Mouse (Mus musculus): Measurements from ENCODE around the gene Gm10643. TPM values are rescaled to one million over a fixed set of nuclear protein-coding genes. Genes with fewer than 3 reads are reported as not detected.
A peak's percentile ranks its signal among the peaks of the same experiment; 100 is the strongest.

Gene Gm10643
- 1 to 10 TPM; 3.4 to 7.1 (median 5.4) TPM for total RNA-seq (2022)

DNA sequence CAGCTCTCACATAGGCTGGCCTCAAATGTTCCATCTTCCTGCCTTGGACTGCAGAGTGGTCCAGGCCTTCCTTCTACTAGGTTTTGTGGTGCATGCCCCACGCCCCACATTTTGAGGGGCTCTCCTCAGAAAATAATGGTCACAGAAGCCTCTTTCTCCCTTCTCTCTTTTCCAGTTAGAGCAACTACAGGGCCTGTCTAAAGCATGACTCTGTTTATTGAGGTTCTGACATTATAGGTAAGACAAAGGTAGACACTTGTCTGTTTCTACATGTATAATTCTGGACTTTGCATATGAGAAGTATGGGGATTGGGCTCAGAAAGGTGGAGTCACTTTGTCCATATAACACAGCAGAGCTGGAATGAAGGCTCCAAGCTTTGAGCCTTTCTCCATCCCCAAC lies at the start of gene Gm10643:
Gene Gm10643, minus strand, starts transcription at position 101 of the 400 bp plus-strand sequence.
- DNase-seq (ENCODE audit: low spot score in 2 of 2) = no peak

DNA sequence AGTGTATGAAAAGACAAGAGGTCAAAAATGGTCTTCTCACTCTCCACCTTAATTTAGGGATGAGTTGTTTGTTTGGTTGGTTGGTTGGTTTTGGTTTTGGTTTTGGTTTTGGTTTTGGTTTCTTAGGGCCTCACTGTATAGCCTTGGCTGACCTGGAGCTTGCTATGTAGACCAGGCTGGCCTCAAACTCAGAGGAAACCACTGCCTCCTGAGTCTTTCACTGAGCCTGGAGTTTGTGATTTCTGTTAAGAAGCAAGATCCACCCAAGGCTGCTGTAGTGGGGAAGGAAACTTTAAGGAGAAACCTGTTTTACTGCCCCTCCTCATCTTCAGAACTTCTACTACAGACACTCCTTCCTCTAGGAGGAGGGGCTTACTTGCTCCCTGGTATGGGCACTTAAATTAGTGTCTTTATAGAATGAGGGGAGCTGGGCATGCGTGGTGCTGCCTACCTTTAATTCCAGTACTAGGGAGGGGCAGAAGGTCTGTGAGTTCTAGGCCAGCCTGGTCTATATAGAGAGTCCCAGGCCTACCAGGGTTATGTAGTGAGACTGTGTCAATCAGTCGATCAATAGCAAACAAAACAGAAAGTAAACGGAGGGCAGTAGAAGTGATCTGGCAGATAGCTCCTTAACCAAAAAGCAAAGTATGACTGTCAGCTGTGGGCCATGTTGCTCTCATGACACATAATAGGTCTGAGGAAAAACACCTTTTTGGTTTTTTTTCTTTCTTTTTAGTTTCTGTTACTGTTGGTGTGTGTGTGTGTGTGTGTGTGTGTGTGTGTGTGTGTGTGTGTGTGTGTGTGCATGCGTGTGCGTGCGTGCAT lies 41.5 kb upstream of the Gm10643 start:
- DNase-seq (ENCODE audit: low spot score in 2 of 2) = no peak

DNA sequence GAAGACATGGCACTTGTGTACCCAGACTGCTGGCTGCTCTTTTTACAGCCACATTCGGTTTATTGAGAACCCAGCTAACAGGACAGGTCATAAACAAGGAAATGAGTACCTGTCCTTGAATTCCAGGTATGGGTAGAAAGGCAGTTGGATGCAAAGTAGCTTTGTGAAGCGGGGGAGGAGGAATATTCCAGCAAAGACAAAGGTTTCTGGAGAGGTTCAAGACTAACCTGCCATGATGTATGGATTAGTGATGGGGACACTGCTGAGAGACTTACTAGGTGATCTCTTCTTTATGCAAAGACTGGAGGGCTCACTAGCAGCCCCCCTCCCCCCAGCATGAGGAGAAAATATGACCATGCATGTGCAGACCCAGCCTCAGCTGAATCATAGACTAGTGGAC lies 40.7 kb upstream of the Gm10643 start:
- no peak for DNase-seq (ENCODE audit: low spot score in 2 of 2)

DNA sequence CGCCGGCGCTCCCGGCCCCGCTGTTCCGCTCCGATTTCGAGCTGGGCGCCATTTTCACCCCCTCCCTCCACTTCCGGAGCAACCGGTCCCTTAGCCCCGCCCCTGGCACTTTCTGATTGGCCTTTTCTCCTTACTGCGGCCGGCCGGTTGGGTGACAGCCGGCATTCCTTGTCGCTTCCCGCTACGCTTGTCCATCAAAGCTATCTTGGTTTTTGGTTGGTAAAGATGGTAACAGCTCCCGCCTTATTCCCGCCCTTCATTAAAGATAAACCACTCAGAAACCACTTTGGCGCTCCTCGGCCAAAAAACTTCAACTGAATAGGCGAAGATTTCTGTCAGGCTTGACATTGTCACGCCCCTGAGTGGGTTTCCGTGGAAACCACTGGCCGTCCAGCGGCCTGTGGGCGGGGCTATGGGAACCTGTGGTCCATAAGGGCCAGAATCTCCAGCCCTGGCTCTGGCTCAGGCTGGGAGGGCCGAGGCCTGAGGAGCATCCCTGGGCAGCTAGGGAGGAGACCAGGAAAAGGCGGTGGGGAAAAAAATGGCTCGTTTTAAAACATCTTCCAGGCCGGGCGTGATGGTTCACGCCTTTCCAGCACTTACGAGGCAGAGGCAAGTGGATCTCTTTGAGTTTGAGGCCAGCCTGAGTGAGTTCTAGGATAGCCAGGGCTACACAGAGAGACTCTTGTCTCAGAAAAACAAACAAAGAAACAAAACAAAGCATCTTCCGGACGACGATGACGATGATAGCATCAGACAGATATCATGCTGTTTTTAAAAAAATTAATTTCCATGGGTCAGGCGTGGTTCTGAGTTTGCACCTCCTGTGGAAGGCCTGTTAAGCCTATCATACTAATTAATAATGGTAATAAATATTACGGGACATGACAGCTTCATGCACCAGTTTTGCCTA lies 40.0 kb upstream of the Gm10643 start, which contains the start of gene Dcaf15:
Gene Dcaf15, minus strand, starts transcription at position 72 of the 913 bp plus-strand sequence.
- peak; percentile 96 to 99 for DNase-seq (ENCODE audit: low spot score in 2 of 2)

DNA sequence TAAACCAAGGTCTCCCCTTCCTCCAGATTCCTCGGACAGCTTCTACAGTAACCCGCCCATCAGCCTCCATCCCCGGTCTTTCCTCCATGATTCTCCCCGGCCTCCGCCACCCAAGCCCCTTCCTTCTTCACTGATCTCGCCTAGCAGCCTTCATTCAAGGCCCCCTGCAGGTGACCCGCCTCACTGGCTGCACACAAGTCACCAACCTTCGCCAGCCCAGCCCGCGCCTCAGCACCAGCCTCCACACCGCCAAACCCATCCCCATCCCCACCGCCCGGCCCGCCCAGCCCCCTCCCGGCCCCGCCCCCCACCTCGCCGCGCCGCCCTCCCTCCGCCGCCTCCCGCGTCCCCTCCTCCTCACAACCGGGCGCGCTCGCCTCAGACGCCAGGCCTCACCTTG lies 39.3 kb upstream of the Gm10643 start:
- no peak for DNase-seq (ENCODE audit: low spot score in 2 of 2)

DNA sequence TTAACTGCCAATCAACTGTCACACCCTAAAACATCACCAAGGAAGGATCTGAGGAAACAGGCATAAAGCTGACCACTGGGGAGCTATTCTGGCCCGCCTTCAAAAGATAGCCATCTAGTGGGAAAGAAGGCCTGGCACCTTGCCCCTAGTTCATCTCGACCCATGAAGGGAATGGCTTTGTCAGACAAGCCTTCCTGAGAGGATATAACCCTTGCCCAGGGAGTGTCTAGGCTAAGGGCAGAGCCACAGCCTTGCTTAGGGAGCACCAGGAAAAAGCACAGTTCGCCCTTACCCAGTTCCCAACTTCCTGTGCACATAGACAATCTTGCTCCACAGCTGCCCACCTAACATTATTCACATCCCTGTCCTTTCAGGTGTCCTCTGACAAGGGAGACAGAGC lies 38.7 kb upstream of the Gm10643 start:
- no peak for DNase-seq (ENCODE audit: low spot score in 2 of 2)

DNA sequence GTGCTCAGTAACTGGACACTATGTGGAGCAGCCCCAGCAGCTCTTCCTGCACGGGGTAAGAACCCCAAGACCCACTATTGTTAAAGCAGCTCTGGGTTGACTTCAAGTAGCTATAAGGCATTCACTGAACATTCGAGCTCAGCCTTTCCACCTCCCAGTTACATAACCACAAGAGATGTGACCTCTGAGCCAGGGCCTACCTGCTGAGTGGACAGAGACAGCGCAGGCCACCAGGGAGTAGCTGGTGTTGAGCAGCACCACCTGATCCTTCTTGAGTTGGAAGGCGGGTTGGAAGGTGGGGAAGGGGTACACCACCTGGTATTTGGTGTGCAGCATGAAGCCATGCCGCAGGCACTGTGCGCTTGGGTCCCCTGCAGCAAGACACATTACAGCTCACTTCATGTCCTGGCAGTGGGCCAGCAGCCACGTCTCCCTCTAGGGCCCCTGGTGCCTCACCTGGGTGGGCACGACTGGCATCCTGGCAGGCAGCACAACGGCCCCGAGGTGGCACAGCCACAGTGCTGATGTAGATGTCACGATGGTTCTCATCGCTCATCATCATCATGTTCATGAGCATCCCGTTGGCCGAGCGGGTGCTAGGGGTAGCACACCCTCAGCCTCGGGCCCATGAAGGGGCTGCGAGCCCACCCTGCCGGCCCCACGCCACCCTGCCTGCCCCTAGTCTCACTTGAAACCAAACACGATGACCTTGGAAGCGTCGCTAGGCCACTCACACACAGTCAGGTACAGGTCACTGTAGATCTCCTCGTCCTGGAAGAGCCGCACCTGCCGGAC lies 36.7 kb upstream of the Gm10643 start:
- DNase-seq (ENCODE audit: low spot score in 2 of 2) = peak in 1 of 2 experiments; percentile 5

DNA sequence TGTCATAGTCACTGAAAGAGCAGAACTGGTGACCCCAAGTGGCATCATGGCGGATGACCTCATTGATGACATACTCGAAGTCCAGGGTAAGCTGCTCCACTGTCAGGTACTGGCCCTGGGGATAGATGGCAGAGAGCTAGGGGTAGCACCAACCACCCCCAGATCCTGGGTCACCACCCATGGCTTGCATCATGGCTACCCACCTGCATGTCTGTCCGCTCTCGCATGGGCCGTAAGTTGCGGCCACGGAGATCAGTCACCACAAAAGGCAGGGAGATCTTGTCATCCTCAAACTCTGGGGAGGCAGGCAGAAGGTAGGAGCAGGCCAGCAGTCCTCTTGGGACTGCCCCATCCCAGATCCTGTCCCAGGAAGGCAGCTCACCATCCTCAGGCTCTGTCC lies 33.4 kb upstream of the Gm10643 start:
- no peak for DNase-seq (ENCODE audit: low spot score in 2 of 2)

DNA sequence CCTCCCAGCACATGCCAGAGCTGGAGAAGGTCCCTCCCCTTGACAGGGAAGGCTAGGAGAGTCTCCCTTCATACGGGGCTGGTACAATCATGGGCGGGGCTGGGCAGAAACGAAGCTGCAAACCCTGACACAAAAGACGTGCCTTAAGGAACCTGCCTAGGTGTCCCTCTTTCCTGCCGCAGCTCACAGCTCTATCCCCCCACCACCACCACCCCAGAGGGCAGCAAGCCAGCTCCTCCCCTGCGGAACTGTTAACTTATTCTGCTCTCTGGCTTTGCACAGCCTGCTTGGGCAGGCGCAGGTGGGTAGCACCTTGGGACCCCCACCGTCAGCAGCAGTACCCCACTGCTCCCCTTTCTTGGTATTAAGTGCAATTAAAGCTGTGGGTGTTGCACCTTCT lies 31.1 kb upstream of the Gm10643 start:
- no peak for DNase-seq (ENCODE audit: low spot score in 2 of 2)

DNA sequence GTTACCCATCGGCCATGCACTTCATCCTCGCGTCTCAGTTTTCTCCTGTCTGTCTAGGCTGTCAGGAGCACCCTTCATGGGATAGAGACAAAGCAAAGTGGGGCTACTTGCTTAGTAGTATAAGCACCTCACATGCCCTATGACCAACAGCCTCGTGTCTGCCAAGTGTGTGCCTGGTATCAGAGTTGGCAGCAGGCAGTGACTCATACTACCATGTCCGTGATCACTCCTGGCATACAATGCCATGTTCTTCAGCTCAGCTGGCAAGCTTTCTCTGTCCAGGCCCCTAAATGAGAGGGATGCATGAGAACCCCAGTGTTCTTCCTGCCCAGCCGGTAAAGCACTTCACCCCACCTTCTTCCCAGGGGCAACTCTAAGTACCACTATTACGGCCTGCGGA lies 25.6 kb upstream of the Gm10643 start:
- peak in 1 of 2 experiments; percentile 6 for DNase-seq (ENCODE audit: low spot score in 2 of 2)

DNA sequence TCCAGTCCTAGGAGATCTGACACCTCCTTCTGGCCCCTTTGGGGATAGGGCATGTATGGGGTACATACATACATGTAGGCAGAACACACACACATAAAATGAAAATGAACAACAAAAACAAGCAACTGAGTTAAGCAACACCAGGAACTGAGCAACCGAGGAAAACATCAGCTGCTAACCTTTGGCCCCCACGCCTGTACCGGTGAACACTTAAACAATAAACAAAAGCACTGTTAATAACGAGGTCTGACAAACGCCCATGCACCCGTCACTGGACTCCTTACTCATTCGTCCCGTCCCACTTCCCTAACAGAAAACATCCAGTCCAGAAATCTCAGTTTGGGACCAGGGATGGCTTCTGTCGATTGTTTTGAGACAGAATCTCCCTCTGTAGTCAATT lies 24.3 kb upstream of the Gm10643 start:
- DNase-seq (ENCODE audit: low spot score in 2 of 2) = no peak

DNA sequence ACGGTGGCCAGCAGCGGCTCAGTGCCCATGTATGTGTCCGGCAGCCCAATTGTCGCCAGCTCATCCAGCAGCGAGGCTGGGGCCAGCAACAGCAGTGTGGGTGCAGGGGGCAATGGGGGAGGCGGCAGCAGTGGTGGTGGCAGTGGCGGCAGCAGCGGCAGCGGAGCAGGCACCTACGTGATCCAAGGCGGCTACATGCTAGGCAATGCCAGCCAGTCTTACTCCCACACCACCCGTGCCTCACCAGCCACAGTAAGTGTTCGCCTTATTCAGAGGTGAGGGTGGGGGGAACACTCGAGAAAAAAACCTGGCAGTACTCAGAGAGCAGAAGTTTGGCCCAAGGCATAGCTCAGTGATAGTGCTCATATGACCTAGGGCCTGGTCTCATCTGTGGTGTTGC lies 22.9 kb upstream of the Gm10643 start:
- DNase-seq (ENCODE audit: low spot score in 2 of 2) = no peak

DNA sequence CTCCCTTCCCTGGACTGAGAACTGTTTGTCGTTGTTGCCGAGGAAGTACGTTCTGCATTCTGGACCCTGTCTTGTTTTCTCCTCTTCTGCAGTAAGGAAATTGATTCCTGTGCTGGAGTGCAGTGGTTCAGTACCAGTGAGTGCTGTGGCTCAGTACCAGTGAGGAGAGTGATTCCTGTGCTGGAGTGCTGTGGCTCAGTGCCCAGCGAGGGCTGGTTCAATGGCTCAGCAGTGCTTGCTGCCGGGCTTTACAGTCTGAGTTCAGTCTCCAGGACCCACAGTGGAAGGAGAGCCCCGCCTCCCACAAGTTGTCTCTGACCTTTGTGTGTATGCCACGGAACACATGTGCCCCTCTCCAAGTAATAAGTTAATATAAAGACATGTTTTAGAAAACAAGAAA lies 22.2 kb upstream of the Gm10643 start:
- DNase-seq (ENCODE audit: low spot score in 2 of 2) = no peak

DNA sequence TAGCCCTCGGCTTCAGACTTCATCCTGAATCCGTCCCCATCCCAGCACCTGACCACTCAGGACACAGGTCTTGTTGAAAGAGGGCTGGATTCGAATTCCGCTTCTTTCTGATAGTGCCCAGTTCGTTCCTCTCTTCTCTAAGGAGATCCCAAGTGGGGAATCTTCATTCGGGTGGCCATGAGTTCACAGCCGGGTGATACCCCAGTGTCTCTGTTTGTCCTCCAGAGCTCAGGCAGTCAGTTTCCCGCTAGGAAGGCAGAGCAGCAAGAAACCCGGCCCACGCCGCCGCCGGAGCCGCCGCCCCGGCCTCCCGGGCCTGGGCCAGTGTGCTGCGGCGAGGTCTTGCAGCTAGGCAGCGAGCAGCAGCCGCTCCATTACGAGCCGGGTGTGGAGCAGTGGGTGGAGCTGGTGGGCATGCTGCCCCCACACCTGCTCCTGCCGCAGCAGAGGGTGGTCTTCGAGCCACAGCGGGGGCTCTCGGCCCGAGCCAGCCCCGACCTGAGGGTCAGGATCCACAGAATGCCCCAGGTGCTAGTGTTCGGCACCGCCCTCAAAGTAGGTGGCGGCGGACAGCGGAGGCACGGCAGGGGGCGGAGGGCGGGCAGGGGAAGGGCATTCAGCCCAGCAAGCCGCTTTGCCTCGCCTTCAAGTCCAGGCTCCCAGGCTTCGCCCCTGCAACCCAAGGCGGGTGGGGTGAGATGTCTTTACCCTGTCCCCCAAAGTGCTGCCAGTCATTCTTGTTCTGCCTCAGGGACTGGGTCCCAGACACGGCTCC lies 19.6 kb upstream of the Gm10643 start:
- no peak for DNase-seq (ENCODE audit: low spot score in 2 of 2)

DNA sequence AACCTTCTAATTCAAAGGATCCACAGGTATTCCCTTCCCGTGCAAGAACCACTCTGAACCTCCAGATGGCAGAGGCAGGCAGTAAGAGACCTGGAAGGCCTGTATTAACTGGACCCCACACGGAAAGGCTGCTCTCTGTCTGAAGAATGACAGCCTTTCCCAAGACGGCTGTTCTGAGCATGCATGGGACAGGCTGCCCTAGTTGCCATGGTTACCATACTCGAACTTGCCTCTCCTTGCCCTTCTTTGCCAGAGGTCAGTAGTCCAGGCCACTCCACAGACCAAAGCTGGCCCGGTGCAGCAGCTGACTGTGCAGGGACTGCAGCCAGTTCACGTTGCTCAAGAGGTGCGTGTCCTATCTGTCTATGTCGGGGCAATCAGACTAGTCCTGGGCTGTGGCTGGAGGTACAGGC lies 18.9 kb upstream of the Gm10643 start:
- no peak for DNase-seq (ENCODE audit: low spot score in 2 of 2)

DNA sequence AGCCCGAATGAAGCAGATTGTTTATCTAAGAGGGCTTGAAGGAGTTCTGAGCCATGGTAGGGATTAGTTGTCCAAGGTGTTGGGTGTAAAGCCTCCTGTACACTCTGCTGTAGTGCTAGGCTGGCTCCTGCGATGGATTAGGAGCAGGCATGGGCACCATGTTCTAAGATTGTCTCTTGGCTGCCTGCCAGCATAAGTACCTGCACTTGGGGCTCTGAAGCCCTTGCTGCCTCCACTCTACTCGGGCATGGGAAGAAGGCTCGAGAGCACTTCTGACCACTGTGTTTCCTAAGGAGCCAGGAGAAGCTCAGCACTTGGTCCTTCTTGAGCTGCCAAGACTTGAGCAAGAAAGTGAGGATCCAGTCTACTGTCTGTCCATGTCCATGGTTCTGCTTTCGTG lies 14.3 kb upstream of the Gm10643 start:
- DNase-seq (ENCODE audit: low spot score in 2 of 2) = no peak

DNA sequence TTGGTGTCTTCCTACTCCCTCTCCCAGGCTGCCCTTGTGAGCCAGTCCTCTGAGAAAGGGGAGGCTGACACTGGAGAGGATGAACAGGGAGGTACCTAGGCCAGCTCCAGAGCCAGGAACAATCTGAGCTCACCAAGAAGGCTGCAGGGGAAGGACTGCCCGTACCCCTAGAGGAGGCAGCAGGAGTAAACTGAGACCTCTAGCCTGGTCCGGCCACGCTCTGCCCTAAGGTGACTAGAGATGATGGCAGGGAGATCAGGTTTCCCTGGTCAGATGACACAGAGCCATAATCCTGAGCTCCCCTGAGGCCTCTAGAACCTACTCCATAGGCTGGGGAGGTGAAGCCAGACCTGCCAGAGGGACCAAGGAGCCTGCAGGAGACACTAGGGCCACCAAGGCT lies 11.9 kb upstream of the Gm10643 start:
- DNase-seq (ENCODE audit: low spot score in 2 of 2) = no peak

DNA sequence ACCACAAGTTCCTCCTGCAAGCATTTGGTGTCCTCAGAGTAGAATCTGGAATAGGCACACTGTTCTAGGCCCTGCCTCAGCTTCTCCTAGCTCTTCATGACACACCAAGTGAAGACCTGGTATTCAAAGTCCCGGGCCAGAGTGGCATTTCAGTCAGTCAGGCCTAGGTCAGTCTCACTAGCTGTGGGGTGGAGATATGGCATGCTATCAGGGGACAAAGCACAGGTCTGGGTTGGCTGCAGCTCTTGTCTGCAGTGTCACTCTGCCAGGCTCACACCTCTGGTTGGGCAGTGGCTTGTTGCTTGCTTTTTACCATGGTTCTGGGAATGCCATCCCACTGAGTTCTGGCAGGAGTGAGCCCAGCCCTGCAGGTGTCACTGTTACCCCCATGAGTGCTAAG lies 11.5 kb upstream of the Gm10643 start:
- DNase-seq (ENCODE audit: low spot score in 2 of 2) = no peak

DNA sequence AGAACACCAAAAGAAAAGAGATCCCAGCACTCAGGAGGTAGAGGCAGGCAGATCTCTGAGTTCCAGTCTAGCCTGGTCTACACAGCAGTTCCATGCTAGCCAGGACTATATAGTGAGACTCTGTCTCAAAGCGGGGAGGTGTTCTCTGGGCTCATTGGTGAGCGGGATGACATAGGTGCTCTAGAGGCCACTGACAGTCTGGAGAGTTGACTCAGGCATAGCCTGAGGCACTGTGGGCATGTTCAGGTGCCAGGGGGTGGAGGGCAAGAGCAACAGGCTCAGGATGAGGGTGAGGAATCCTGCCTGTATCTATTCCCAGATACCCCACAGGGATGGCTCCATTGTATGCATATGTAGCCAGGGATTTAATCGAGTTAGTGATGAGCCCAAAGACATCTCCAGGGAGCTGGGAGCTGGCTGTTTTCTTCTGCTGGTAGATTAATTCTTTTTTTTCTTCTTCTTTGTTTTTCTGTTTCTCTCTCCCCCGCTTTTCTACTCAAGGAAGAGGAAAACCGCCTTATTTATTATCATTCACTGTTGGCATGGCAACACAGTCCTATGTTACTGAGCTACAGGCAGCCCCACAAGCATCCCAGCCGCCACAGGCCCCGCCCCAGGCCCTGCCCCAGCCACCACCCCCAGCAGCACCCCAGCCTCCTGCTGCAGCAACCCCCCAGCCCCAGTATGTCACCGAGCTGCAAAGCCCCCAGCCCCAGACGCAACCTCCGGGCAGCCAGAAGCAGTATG lies 8.5 kb upstream of the Gm10643 start:
- DNase-seq (ENCODE audit: low spot score in 2 of 2) = no peak

DNA sequence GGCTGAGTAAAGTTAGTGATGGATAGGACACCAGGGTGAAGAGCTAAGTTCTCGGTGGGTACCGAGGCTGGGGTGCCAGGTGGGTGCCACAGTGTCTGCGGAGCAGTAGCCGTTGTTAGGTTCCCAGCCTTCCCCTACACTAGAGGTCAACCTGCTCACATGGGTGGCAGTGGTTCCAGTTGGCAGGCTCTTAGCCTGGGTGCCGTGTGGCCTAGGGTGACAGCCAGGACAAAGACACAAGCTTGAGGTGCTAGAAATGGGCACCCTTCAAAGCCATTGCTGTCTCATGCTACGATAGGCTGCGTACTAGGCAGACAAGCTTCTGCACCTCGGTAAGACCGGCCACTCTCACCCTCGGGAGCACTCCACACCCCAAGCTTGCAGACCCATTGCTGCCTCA lies 7.4 kb upstream of the Gm10643 start:
- DNase-seq (ENCODE audit: low spot score in 2 of 2) = no peak

Data from layer of hippocampus, adult 8-10 months (tissue).